Mouse (Mus musculus) induced T-regulatory cell, adult 2 months (primary cell): ENCODE data around the gene Hoxa10.

ENCODE experiments used
- DNase-seq: peaks from one replicate; pipeline ENCODE4 v3.0.0-alpha.2; 2012; ENCODE audit warnings: low read depth

Gene Hoxa10

DNA sequence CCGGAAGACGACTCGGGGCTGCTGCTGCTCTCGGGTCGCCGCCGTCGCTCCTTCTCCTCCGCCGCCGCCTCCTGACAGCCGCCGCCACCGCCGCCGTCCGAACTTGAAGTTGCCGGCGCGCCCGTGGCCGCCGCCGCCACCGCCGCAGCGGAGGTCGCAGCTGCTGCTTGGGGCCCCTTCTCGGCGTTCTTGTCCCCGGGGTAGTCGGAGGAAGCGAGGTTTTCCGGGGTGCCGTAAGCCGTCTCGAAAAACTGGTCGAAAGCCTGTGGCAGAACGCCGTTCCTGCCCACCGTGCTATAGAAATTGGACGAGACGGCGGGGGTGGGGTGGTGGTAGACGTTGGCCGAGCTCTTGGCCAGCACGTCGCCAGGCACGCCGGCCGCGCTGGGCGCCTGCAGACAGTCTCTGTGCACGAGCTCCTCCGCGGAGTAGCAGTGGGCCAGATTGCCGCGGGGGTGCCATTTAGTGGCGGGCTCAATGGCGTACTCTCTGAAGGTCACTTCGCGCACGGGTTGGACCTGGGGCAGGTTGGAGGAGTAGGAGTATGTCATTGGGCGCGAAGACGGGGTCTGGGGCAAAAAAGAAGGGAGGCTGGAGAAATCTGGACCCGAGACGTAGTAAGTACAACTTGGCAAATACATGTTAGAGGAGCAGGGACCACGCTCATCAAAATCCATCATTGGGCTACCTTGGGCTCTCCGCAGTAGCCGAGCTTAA lies 4.5 kb upstream of the Hoxa10 start:
- no peak for DNase-seq

- no peak for DNase-seq
Measured at GRCm38 (mm10) chr6:52244471-52245039, 3.9 kb upstream of the Hoxa10 start.

DNA sequence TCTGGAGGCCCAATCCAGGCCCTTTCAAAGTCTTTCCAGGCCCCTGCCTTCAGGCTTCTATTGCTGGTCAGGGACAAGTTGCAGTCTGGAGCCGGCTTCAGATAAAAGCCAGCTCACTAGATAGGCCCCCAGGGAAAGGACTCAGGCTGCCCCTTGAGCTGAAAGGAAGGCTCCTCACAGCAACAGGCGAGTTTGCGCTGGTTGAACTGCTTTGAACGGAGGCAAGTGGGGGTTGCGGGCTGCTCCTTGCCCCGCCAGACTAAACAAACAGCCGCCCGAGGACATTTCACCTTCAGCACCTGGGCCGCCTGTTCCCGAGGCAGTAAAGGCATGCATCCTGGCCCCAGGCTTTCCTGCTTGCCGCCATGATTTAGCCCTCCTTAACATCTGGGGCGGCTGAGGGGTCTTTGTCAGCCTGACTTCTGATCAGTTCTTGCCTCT lies 3.0 kb upstream of the Hoxa10 start:
- DNase-seq: no peak

DNA sequence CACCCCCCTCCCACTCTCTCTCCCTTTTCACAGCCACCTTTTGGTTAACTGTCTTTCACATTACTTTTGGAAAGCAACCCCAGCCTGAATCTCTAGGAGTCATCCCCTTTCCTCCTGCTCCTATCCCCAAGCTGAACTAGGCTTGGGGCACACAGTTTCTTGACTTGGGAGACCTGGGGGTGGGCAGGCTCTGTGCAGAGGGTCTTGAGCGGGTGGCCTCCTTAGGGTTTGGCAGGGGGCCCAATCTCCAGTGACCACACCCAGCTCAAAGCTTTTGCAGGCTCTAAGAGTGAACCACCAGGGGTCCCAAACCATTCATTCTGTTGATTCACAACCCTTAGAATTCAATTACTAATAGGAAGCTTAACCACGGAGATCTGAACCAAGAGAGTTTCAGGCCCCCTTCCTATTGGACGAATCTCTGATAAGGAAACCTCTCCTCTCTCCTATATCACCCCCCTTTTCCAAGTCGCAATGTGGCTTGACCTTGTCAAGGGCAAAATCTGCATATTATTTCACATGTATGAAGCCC lies 2.2 kb upstream of the Hoxa10 start:
- no peak for DNase-seq

DNA sequence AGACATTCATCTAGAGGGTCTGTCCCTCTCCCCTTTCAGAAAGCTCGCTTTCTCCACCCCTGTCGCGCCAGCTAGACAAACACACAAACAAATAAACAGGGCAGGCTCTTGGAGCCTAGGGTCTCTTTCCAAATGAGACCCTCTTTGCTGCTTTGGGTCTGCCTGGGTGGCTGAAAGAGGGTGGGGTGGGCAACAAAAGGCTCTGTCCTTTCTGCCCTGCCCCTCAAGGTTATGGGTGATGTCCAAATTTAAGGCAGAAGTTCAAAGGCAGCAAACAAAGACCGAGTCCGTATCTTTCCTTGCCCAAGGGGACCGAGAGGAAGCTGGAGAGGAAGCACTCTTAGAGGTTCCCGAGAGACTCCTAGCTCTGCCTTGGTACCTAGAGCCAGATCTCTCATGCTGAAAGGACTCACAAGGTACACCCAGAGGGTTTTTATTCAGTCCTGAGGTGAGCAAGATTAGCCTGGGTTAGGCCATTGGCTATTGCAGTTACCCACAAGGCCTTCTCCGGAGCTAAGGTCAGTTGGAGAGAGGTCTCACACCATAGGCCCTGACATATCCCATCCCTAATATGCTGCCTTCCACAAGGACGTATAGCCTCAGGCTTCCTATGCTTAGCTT lies 457 bp upstream of the Hoxa10 start:
- DNase-seq: no peak

- DNase-seq: no peak
Measured at GRCm38 (mm10) chr6:52239625-52240388, 847 bp downstream of the Hoxa10 start.

- no peak for DNase-seq
Measured at GRCm38 (mm10) chr6:52238976-52239375, 1.7 kb downstream of the Hoxa10 start.

GRCm38 (mm10) chr6:52238155-52238545 lies 2.5 kb downstream of the Hoxa10 start:
- DNase-seq: no peak

GRCm38 (mm10) chr6:52237346-52238154 lies 3.1 kb downstream of the Hoxa10 start:
- DNase-seq: no peak

- DNase-seq: no peak
Measured at GRCm38 (mm10) chr6:52236806-52237205, 3.8 kb downstream of the Hoxa10 start.

GRCm38 (mm10) chr6:52235866-52236265 lies 4.8 kb downstream of the Hoxa10 start:
- no peak for DNase-seq

GRCm38 (mm10) chr6:52235267-52235666 lies 5.4 kb downstream of the Hoxa10 start:
- no peak for DNase-seq

DNA sequence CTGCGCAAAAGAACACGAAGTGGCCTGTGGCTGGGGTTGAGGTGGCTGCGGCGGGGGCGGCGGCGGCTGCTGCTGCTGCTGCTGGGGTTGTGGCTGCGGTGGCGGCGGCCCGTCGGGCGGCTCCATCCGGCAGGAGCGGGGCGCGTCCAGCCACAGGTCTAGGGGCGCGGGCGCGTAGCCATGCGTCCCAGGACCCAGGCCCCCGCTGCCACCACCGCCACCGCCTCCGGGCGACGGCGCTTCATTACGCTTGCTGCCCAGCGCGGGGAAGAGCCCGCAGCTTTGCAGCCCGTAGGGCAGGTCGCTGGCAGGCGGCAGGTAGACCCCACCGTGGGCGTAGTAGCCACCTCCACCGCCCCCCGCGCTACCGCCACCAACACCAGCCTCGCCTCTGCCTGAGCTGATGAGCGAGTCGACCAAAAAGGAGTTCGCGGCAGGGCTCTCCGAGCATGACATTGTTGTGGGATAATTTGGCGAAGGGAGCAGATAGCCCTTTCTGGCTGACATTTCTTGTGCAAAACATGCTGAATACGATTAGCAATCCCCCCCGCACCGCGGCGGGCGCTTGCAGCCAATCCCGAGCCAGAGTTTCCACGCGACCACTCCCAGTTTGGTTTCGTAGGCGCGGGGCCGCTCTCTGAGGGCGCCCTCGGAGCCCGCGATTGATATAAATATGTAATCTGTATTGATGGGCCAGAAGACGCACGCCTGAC lies 6.1 kb downstream of the Hoxa10 start:
- DNase-seq: no peak

DNA sequence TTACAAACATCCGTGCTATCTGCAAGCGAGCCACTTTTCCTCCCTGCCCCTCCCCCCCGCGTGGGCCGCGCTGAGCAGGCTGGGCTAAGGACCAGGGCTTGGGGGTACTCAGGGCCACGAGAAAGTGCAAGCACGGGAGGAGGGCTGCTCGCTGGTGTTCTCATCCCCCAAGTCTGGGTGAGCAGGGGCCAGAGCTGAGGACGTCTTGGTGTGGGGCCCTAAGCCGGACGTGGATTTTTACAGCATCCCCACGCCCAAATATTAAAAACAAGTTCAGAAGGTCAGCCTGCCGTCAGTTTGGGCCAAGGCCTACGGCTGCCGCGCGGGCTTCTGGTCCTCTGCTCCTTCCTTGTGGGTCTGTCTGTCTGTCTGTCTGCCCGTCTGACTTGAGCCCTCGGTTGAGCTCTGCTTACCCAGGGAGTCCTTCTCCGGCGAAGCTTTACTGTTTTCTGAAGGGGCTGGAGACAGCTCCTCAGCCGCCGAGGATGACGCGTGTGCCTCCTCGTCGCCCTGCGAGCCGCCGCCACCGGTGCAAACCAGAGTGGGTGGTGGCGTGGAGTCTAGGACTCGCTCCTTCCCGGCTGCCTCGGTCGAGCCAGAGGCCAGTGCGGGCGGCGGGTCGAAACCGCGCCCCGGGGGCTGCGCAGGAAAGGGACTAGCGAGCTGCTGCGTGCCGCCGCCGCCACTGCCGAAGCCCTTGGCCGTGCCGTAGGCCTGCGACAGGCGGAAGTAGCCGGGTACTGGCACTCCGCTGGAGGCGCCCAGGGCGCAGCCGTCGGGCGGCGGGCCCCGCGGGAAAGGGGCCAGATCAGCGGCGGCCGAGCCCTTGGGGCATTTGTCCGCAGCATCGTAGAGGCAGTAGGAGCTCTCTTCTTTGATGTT lies 6.9 kb downstream of the Hoxa10 start:
- DNase-seq: no peak

- no peak for DNase-seq
Measured at GRCm38 (mm10) chr6:52232984-52233545, 7.6 kb downstream of the Hoxa10 start.

DNA sequence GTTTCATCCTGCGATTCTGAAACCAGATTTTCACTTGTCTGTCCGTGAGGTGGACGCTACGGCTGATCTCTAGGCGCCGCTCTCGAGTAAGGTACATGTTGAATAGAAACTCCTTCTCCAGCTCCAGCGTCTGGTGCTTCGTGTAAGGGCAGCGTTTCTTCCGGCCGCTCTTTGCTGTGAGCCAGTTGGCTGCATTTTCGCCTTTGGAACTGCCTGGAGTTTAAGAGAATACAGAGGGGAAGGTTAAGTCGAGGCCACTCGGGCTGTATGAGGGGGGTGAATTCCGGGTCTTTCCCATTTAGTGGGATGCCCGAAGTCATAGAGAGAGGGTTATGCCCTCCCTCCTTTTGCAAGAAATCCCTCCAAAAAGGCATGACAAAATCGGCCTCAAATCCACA lies 8.1 kb downstream of the Hoxa10 start:
- DNase-seq: no peak

GRCm38 (mm10) chr6:52231885-52232567 lies 8.6 kb downstream of the Hoxa10 start:
- DNase-seq: no peak

GRCm38 (mm10) chr6:52230516-52231165 lies 10.0 kb downstream of the Hoxa10 start, which contains the start of gene Hoxa9:
Gene Hoxa9 (minus strand): TSS chr6:52231089.
- DNase-seq: no peak
